Mouse (Mus musculus) hindbrain, embryonic 14.5 days (tissue): ENCODE measurements around the gene Fbxo3. TPM values are rescaled to one million over a fixed set of nuclear protein-coding genes. Genes with fewer than 3 reads are reported as not detected.
"Not testable (repeated sequence)": the region's sequence is repeated elsewhere in the genome, so short reads cannot be mapped to it uniquely, and the experiment has no call there.

Source experiments
- ATAC-seq: fragments of 200-750 bp; cut with Nextera tagmentation; 2 replicates; pipeline ENCODE4 v1.8.0; 2017; ENCODE audit warnings: moderate number of reproducible peaks, mild to moderate bottlenecking, moderate TSS enrichment, moderate library complexity; ENCODE audit not compliant: low FRiP score
- DNase-seq: peaks from one replicate; pipeline ENCODE4 v3.0.0-alpha.2; 2015; ENCODE audit warnings: low spot score
- H3K27ac ChIP-seq: fragments of 300-500 bp; sonication (generic); 2 replicates; pipeline ENCODE4 v1.5.1; 2014; ENCODE audit warnings: mild to moderate bottlenecking, moderate library complexity
- H3K27me3 ChIP-seq: fragments of 300-500 bp; sonication (generic); 2 replicates; pipeline ENCODE4 v1.6.1; 2014; ENCODE audit warnings: mild to moderate bottlenecking, low read length, mixed read lengths; ENCODE audit not compliant: control insufficient read depth, insufficient read depth
- H3K36me3 ChIP-seq: fragments of 300-500 bp; sonication (generic); replicated peaks from 2 replicates; pipeline ENCODE4 v1.6.1; 2014; ENCODE audit not compliant: control insufficient read depth, insufficient read depth
- H3K4me1 ChIP-seq: fragments of 300-500 bp; sonication (generic); replicated peaks from 2 replicates; pipeline ENCODE4 v1.6.1; 2014; ENCODE audit warnings: antibody characterized with exemption, low read length, mixed read lengths; ENCODE audit not compliant: control insufficient read depth, insufficient read depth
- H3K4me2 ChIP-seq: fragments of 300-500 bp; sonication (generic); replicated peaks from 2 replicates; pipeline ENCODE4 v1.6.1; 2014; ENCODE audit warnings: mild to moderate bottlenecking, moderate library complexity
- H3K4me3 ChIP-seq: fragments of 300-500 bp; sonication (generic); replicated peaks from 2 replicates; pipeline ENCODE4 v1.5.1; 2014; ENCODE audit warnings: mild to moderate bottlenecking, low read length
- H3K9ac ChIP-seq: fragments of 300-500 bp; sonication (generic); 2 replicates; pipeline ENCODE4 v1.6.1; 2014
- H3K9me3 ChIP-seq: fragments of 300-500 bp; sonication (generic); 2 replicates; pipeline ENCODE4 v1.6.1; 2016; ENCODE audit warnings: low read length; ENCODE audit not compliant: control insufficient read depth
- WGBS: fragments of 180-500 bp; shearing (Covaris S2); extraction: QIAGEN DNeasy Blood & Tissue Kit; methylation state at CpG from one replicate; pipeline ENCODE4 v1.1.7; 2014; 5-methylcytosine and 5-hydroxymethylcytosine counted together
- polyA plus RNA-seq: library from polyadenylated mRNA; unstranded; fragments of >200 nt; fragmentation: Nextera tagmentation; extraction: Ambion mirVana; gene quantifications from 2 replicates; pipeline ENCODE4 v1.2.1, GENCODE M21; 2014

Gene Fbxo3
- polyA plus RNA-seq, 1 experiment from 2014 or later, result 68.3 TPM

DNA sequence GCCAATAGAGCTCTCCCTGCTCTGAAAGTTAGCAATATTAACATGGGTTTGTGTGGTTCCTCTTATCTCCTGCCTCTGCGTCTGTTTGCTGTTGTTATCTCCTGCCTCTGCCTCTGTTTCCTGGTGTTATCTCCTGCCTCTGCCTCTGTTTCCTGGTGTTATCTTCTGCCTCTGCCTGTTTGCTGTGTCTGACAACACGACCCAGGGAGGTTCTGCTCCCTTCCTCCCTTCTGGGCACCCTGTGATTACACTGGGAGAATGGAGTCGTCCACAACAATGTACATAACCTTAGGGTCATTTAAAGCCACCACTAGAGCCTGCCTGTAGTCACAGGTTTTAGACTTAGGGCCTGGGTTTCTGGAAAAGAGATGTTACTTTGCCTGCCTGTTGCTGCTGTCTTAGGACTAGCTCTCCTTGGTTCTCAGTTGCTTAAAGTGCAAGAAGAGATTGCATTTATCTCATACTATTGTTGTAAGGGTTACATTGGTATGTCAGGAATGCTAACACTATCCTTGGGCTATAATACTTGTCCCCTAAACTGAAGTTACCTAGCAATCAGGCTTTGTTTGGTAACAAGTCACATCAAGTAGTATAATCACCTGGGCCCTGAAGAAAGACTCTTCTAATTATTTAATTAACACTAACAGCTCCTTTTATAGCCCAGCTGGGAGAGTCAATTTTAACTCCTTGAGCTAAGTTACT lies 71.2 kb downstream of the Fbxo3 start:
- Histone ChIP-seq H3K9ac (no peak overlapping the region), H3K27me3 (no peaks in the 10 kb centered on the region), H3K27ac (no peak overlapping the region), H3K36me3 (no peaks in the 10 kb centered on the region), H3K4me1 (peaks cover 8% of the 10 kb centered on the region), H3K9me3 (no peaks in the 10 kb centered on the region), H3K4me2 (no peak overlapping the region), H3K4me3 (no peak overlapping the region)
- ATAC-seq (no peak), DNase-seq (no peak)
- 43% methylated on average over 3 of the region's 3 CpGs for WGBS

GRCm38 (mm10) chr2:104099231-104099585 lies 71.7 kb downstream of the Fbxo3 start:
- H3K4me3 ChIP-seq, result no peak overlapping the region
- no peaks in the 10 kb centered on the region for H3K36me3 ChIP-seq
- H3K27ac ChIP-seq, result no peak overlapping the region
- no peak overlapping the region for H3K4me2 ChIP-seq
- ATAC-seq (no peak), DNase-seq (no peak)
- 97% methylated on average over 2 of the region's 2 CpGs for WGBS
- H3K9me3 ChIP-seq, result no peaks in the 10 kb centered on the region
- no peak overlapping the region for H3K9ac ChIP-seq
- H3K27me3 ChIP-seq, result no peaks in the 10 kb centered on the region
- peaks cover 8% of the 10 kb centered on the region for H3K4me1 ChIP-seq

DNA sequence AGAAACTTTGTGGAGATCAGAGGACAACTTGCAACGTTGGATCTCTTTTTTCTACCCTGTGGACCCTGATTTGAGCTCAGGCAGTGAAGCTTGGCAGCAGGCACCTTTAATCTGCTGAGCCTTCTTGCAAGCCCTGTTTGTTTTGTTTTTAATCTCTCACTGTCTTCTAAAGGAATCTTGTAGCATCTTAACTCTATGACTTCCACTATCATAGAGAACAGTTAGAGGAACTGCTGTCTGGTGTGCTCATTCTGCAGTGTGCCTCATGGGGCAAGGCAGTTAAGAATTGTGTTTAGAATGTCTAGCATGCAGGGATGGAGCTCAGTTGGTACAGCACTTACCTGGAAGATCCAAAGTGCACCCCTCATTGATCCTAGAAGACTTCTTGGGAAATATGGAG lies 72.4 kb downstream of the Fbxo3 start:
- H3K27me3 ChIP-seq, result no peaks in the 10 kb centered on the region
- ATAC-seq (no peak), DNase-seq (no peak)
- no peaks in the 10 kb centered on the region for H3K36me3 ChIP-seq
- no peaks in the 10 kb centered on the region for H3K9me3 ChIP-seq
- no peak overlapping the region for H3K4me3 ChIP-seq
- no peak overlapping the region for H3K27ac ChIP-seq
- H3K9ac ChIP-seq, result no peak overlapping the region
- 62% methylated on average over 1 of the region's 1 CpGs for WGBS
- peaks cover 8% of the 10 kb centered on the region for H3K4me1 ChIP-seq
- H3K4me2 ChIP-seq, result no peak overlapping the region

DNA sequence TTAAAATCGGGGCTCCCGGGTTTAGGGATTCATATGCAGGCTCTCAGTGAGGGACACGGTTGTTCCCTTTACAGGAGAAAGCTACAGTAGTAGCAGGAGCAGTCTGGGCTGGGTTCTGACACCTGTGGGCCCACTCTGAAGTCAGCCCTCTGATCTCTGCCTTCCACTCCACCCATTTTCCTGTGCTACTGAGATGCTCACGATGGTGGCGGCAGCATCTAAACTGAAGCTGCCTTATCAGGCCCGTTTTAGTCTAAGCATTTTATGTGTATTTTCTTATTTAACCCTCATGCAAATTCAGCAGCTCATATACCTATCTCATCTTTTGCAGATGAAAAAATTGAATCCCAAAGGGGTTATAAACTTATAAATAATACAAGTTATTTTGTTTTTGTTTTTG lies 77.3 kb downstream of the Fbxo3 start:
- Histone ChIP-seq H3K9ac (no peak overlapping the region), H3K36me3 (no peaks in the 10 kb centered on the region), H3K4me3 (no peak overlapping the region), H3K4me1 (no peaks in the 10 kb centered on the region), H3K4me2 (no peak overlapping the region), H3K9me3 (no peaks in the 10 kb centered on the region), H3K27ac (no peak overlapping the region), H3K27me3 (no peaks in the 10 kb centered on the region)
- ATAC-seq, result no peak
- no peak for DNase-seq
- WGBS, result 90% methylated on average over 6 of the region's 6 CpGs

DNA sequence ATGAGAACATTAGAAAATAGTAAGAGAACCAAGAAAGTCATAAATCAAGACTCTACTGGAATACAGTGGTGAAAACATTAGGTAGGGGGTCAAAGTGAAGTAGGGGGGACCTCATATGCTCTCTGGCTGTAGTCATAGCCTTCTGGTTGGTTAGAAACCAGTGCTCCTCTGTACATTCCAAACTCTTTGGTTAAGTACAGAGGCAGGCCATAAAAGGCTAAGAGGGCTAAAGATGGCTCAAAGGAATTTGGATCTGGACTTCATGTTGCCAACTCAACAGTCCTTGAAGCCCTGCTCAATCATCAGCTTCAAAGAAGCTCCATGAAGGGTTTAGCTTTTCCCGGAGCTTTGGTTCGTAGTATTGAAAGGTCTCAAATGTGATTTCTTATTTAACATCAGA lies 81.5 kb downstream of the Fbxo3 start:
- not testable (repeated sequence) for H3K4me1 ChIP-seq, H3K27ac ChIP-seq, H3K9me3 ChIP-seq, H3K9ac ChIP-seq, H3K4me2 ChIP-seq, DNase-seq, H3K27me3 ChIP-seq, ATAC-seq, H3K36me3 ChIP-seq, H3K4me3 ChIP-seq
- WGBS, result 96% methylated on average over 2 of the region's 2 CpGs

- DNase-seq (no peak), ATAC-seq (no peak)
- Histone ChIP-seq H3K36me3 (no peaks in the 10 kb centered on the region), H3K4me3 (no peak overlapping the region), H3K9me3 (no peaks in the 10 kb centered on the region), H3K4me2 (no peak overlapping the region), H3K4me1 (no peaks in the 10 kb centered on the region), H3K27ac (no peak overlapping the region), H3K9ac (no peak overlapping the region), H3K27me3 (no peaks in the 10 kb centered on the region)
- 70% methylated on average over 2 of the region's 2 CpGs for WGBS
Observed at GRCm38 (mm10) chr2:104109528-104109927, 82.0 kb downstream of the Fbxo3 start.

GRCm38 (mm10) chr2:104110031-104110430 lies 82.5 kb downstream of the Fbxo3 start:
- no peak for ATAC-seq
- no peak for DNase-seq
- no peaks in the 10 kb centered on the region for H3K4me1 ChIP-seq
- 89% methylated on average over 4 of the region's 4 CpGs for WGBS
- no peaks in the 10 kb centered on the region for H3K27me3 ChIP-seq
- no peaks in the 10 kb centered on the region for H3K36me3 ChIP-seq
- H3K9me3 ChIP-seq, result no peaks in the 10 kb centered on the region
- H3K9ac ChIP-seq, result no peak overlapping the region
- no peak overlapping the region for H3K4me3 ChIP-seq
- no peak overlapping the region for H3K4me2 ChIP-seq
- no peak overlapping the region for H3K27ac ChIP-seq

GRCm38 (mm10) chr2:104111170-104111797 lies 83.8 kb downstream of the Fbxo3 start:
- not testable (repeated sequence) for H3K4me2 ChIP-seq, H3K27ac ChIP-seq, H3K9ac ChIP-seq, ATAC-seq, H3K4me3 ChIP-seq, H3K9me3 ChIP-seq, H3K27me3 ChIP-seq, H3K4me1 ChIP-seq, DNase-seq, H3K36me3 ChIP-seq
- WGBS, result no CpG with 5 or more reads among the region's 1 CpGs
